Mouse (Mus musculus): Measurements from ENCODE around the gene Gm42791. TPM values are rescaled to one million over a fixed set of nuclear protein-coding genes. Genes with fewer than 3 reads are reported as not detected.

Gm42791 gene
- polyA plus RNA-seq, 1 experiment from 2014 or later: 0.42 TPM

DNA sequence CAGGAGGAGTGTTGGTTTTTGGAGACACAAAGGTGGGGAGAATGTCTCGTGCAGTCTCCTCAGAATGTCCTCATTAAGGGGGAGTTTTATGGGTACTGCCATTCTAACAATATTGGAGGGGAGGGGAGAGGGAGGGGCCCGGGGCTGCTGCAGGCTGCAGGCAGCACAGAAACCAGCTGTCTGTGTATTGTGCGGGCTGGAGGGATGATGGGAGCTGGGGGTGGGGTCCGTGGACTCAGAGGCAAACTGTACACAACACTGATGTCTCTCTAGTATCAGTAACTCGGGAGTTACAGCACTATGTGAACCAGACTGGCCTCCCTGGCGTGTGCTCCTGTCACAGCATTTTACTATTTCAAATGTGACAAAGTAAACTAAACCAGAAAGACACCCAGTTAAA lies 60.5 kb downstream of the Gm42791 start:
- Histone ChIP-seq H3K27ac (ENCODE audit: low read depth) (no peak overlapping the region), H3K4me2 (ENCODE audit: low read depth, low read length) (no peak overlapping the region), H3K36me3 (replicated peaks; ENCODE audit: insufficient read depth, low read length) (no peaks in the 10 kb centered on the region), H3K4me3 (ENCODE audit: low read depth, low read length) (no peak overlapping the region), H3K27me3 (ENCODE audit: insufficient read depth, low read length) (no peaks in the 10 kb centered on the region), H3K9me3 (ENCODE audit: low read length) (no peaks in the 10 kb centered on the region), H3K4me1 (ENCODE audit: insufficient read depth) (peaks cover 10% of the 10 kb centered on the region), H3K9ac (replicated peaks) (no peak overlapping the region)
- WGBS (ENCODE audit: insufficient replicate concordance): 52% methylated on average over 6 of the region's 6 CpGs
- TF ChIP-seq EP300 (IDR thresholded peaks at IDR 0.05; ENCODE audit: low read depth) (no peak), CTCF (IDR thresholded peaks at IDR 0.05; ENCODE audit: low read depth) (no peak)
- ATAC-seq (no peak), DNase-seq (no peak)

DNA sequence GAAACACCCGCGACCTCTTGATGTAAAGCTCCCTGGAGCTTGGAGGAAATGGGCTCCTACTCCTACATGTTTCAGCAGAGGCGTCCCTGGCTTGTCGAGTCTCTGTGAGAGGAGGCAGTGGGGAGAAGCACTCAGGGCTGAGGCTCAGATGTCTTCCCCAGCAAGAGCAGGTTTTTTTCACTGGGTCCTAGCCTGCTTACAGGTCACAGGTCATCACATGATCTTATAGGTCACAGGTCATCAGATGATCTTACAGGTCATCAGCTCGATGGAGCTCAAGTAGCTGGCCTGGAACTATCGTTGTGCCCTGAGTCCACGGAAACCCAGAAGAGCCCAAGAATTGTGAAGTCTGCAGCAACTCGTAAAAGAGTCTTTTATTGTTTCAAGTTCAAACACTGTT lies 61.2 kb downstream of the Gm42791 start:
- no peak overlapping the region for H3K9ac ChIP-seq (replicated peaks)
- no peaks in the 10 kb centered on the region for H3K27me3 ChIP-seq (ENCODE audit: insufficient read depth, low read length)
- no peak overlapping the region for H3K4me2 ChIP-seq (ENCODE audit: low read depth, low read length)
- peaks cover 15% of the 10 kb centered on the region for H3K4me1 ChIP-seq (ENCODE audit: insufficient read depth)
- no peaks in the 10 kb centered on the region for H3K9me3 ChIP-seq (ENCODE audit: low read length)
- 65% methylated on average over 8 of the region's 8 CpGs for WGBS (ENCODE audit: insufficient replicate concordance)
- no peak for TF ChIP-seq EP300 (IDR thresholded peaks at IDR 0.05; ENCODE audit: low read depth)
- H3K27ac ChIP-seq (ENCODE audit: low read depth): no peak overlapping the region
- no peak overlapping the region for H3K4me3 ChIP-seq (ENCODE audit: low read depth, low read length)
- DNase-seq (no peak), ATAC-seq (no peak)
- H3K36me3 ChIP-seq (replicated peaks; ENCODE audit: insufficient read depth, low read length): no peaks in the 10 kb centered on the region

DNA sequence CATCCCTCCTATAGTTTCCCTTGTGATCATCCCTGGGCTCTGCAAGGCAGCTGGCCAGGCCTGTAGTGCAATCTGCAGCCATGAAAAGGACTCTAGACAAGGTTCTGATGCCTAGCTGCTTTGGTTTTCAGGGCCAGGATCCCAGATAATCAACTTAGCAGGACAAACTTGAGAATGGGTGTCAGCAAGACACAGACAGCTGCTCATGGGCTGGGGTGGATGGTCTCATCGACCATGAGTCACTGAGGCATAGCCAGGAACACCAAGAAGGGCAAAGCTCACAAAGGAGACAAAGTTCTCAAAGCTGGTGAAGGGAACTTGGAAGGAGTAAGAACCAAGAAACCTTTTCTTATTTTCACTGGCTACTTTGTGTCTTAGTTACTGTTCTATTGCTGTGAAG lies 63.6 kb downstream of the Gm42791 start:
- no peak for TF ChIP-seq EP300 (IDR thresholded peaks at IDR 0.05; ENCODE audit: low read depth)
- TF ChIP-seq CTCF (IDR thresholded peaks at IDR 0.05; ENCODE audit: low read depth): no peak
- DNase-seq: no peak
- Histone ChIP-seq H3K9me3 (ENCODE audit: low read length) (no peaks in the 10 kb centered on the region), H3K27ac (ENCODE audit: low read depth) (no peak overlapping the region), H3K36me3 (replicated peaks; ENCODE audit: insufficient read depth, low read length) (no peaks in the 10 kb centered on the region), H3K9ac (replicated peaks) (no peak overlapping the region), H3K4me2 (ENCODE audit: low read depth, low read length) (no peak overlapping the region), H3K4me1 (ENCODE audit: insufficient read depth) (peaks cover 23% of the 10 kb centered on the region), H3K27me3 (ENCODE audit: insufficient read depth, low read length) (no peaks in the 10 kb centered on the region), H3K4me3 (ENCODE audit: low read depth, low read length) (no peak overlapping the region)
- ATAC-seq: no peak
- WGBS (ENCODE audit: insufficient replicate concordance): 87% methylated on average over 1 of the region's 1 CpGs

DNA sequence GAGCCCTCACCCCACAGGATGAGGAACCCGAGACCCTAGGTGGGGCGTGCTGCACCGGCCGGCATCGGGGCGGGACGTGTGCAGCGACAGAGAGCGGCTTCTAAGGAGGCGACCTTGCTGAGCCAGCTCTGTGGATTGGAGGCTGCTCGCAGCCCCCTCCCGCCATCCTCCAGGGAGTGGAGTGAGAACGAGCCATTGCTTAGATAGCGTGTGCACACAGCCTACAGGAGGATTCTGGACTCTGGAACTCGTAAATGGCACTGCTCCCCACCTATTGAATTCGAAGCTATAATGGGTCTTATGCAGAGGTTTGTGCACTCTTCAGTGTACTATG lies 65.9 kb downstream of the Gm42791 start, which contains the start of gene Katnal1:
Gene Katnal1 (minus strand): TSS at position 205 of the 334 bp plus-strand sequence.
- Histone ChIP-seq H3K4me1 (ENCODE audit: insufficient read depth) (peaks cover 16% of the 10 kb centered on the region), H3K9ac (replicated peaks) (peak within 1 kb of the TSS; percentile 88), H3K27me3 (ENCODE audit: insufficient read depth, low read length) (no peaks in the 10 kb centered on the region), H3K4me3 (ENCODE audit: low read depth, low read length) (peak within 1 kb of the TSS; percentile 83), H3K27ac (ENCODE audit: low read depth) (peak within 1 kb of the TSS; percentile 93), H3K4me2 (ENCODE audit: low read depth, low read length) (peak within 1 kb of the TSS; percentile 82), H3K36me3 (replicated peaks; ENCODE audit: insufficient read depth, low read length) (peaks cover 4% of the 10 kb centered on the region; the same call in 1 of the 2 replicates), H3K9me3 (ENCODE audit: low read length) (no peaks in the 10 kb centered on the region)
- ATAC-seq (no peak), DNase-seq (no peak)
- TF ChIP-seq CTCF (IDR thresholded peaks at IDR 0.05; ENCODE audit: low read depth): no peak
- 7% methylated on average over 16 of the region's 16 CpGs for WGBS (ENCODE audit: insufficient replicate concordance)

GRCm38 (mm10) chr5:148928382-148929115 lies 66.4 kb downstream of the Gm42791 start:
- Histone ChIP-seq H3K9me3 (ENCODE audit: low read length) (no peaks in the 10 kb centered on the region), H3K4me3 (ENCODE audit: low read depth, low read length) (peak overlapping the region; percentile 83), H3K36me3 (replicated peaks; ENCODE audit: insufficient read depth, low read length) (peaks cover 4% of the 10 kb centered on the region; the same call in 1 of the 2 replicates), H3K27ac (ENCODE audit: low read depth) (peak overlapping the region; percentile 93), H3K4me2 (ENCODE audit: low read depth, low read length) (peak overlapping the region; percentile 82), H3K27me3 (ENCODE audit: insufficient read depth, low read length) (no peaks in the 10 kb centered on the region), H3K4me1 (ENCODE audit: insufficient read depth) (peaks cover 16% of the 10 kb centered on the region), H3K9ac (replicated peaks) (peak overlapping the region; percentile 88)
- WGBS (ENCODE audit: insufficient replicate concordance): under 1% methylated on average over 67 of the region's 69 CpGs
- TF ChIP-seq EP300 (IDR thresholded peaks at IDR 0.05; ENCODE audit: low read depth) (no peak), CTCF (IDR thresholded peaks at IDR 0.05; ENCODE audit: low read depth) (no peak; the same call in 1 of the 2 replicates)
- DNase-seq: peak; percentile 94
- peak; percentile 97 for ATAC-seq

DNA sequence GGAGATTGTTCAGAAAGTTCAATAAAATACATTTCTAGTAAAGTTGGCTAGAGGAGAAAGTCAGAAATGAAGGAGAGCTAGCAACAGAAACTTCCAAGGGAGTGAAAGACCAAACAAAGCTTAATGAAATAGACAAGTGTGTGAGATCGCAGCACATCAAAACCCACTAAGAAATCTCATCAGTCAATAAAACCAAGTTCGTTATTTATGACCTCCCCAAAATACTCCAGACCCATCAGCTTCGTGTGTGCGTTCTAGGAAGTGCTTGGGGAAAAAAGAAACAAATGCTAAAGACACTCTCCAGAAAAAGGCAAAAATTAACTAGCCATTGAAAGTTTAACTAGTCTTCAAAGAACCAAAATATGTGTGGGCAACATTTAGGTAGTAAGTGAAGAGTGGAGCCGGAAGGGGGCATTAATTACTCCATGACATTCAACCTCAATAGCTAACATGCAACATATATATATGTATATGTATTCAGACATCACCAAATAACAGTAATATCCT lies 67.2 kb downstream of the Gm42791 start:
- TF ChIP-seq CTCF (IDR thresholded peaks at IDR 0.05; ENCODE audit: low read depth) (no peak), EP300 (IDR thresholded peaks at IDR 0.05; ENCODE audit: low read depth) (no peak)
- Histone ChIP-seq H3K4me3 (ENCODE audit: low read depth, low read length) (peak overlapping the region; percentile 83), H3K36me3 (replicated peaks; ENCODE audit: insufficient read depth, low read length) (peaks cover 4% of the 10 kb centered on the region; the same call in 1 of the 2 replicates), H3K27ac (ENCODE audit: low read depth) (peak overlapping the region; percentile 93), H3K4me2 (ENCODE audit: low read depth, low read length) (peak overlapping the region; percentile 82), H3K4me1 (ENCODE audit: insufficient read depth) (peaks cover 18% of the 10 kb centered on the region), H3K27me3 (ENCODE audit: insufficient read depth, low read length) (no peaks in the 10 kb centered on the region), H3K9me3 (ENCODE audit: low read length) (no peaks in the 10 kb centered on the region), H3K9ac (replicated peaks) (peak overlapping the region; percentile 88)
- DNase-seq (no peak), ATAC-seq (no peak)
- 39% methylated on average over 5 of the region's 5 CpGs for WGBS (ENCODE audit: insufficient replicate concordance)

All from liver, postnatal 0 days (tissue).